Mouse (Mus musculus) intestine, embryonic 14.5 days (tissue): ENCODE results near the gene Prkn. TPM values are rescaled to one million over a fixed set of nuclear protein-coding genes. Genes with fewer than 3 reads are reported as not detected.

Experiments used
- ATAC-seq: fragments of 200-750 bp; cut with Nextera tagmentation; replicated peaks from 2 replicates; pipeline ENCODE4 v1.8.0; 2017; ENCODE audit warnings: low read depth, moderate number of reproducible peaks, moderate TSS enrichment, moderate library complexity; ENCODE audit not compliant: low FRiP score, low TSS enrichment
- DNase-seq: peaks from one replicate; pipeline ENCODE4 v3.0.0-alpha.2; 2018; ENCODE audit warnings: low spot score
- H3K27ac ChIP-seq: fragments of 300-500 bp; sonication (generic); 2 replicates; pipeline ENCODE4 v1.5.1; 2014; ENCODE audit warnings: low read depth, mild to moderate bottlenecking, control low read depth
- H3K27me3 ChIP-seq: fragments of 300-500 bp; sonication (generic); replicated peaks from 2 replicates; pipeline ENCODE4 v1.6.1; 2014; ENCODE audit warnings: low read length, control low read depth; ENCODE audit not compliant: control insufficient read depth, insufficient read depth
- H3K36me3 ChIP-seq: fragments of 300-500 bp; sonication (generic); 2 replicates; pipeline ENCODE4 v1.6.1; 2014; ENCODE audit warnings: low read length, control low read depth; ENCODE audit not compliant: control insufficient read depth, insufficient read depth
- H3K4me1 ChIP-seq: fragments of 300-500 bp; sonication (generic); replicated peaks from 2 replicates; pipeline ENCODE4 v1.6.1; 2014; ENCODE audit warnings: low read length, control low read depth, mixed read lengths; ENCODE audit not compliant: control insufficient read depth, insufficient read depth
- H3K4me2 ChIP-seq: fragments of 300-500 bp; sonication (generic); 2 replicates; pipeline ENCODE4 v1.6.1; 2014; ENCODE audit warnings: low read length
- H3K4me3 ChIP-seq: fragments of 300-500 bp; sonication (generic); 2 replicates; pipeline ENCODE4 v1.5.1; 2014; ENCODE audit warnings: low read depth, low read length, control low read depth, mixed read lengths
- H3K9ac ChIP-seq: fragments of 300-500 bp; sonication (generic); 2 replicates; pipeline ENCODE4 v1.6.1; 2014; ENCODE audit warnings: mild to moderate bottlenecking, low read length
- H3K9me3 ChIP-seq: fragments of 300-500 bp; sonication (generic); 2 replicates; pipeline ENCODE4 v1.6.1; 2016; ENCODE audit warnings: low read length, control low read depth; ENCODE audit not compliant: control insufficient read depth
- WGBS: fragments of 180-500 bp; shearing (Covaris S2); extraction: QIAGEN DNeasy Blood & Tissue Kit; methylation state at CpG from one replicate; pipeline ENCODE4 v1.1.7; 2014; 5-methylcytosine and 5-hydroxymethylcytosine counted together
- polyA plus RNA-seq: library from polyadenylated mRNA; unstranded; fragments of >200 nt; fragmentation: Nextera tagmentation; extraction: Ambion mirVana; gene quantifications from 2 replicates; pipeline ENCODE4 v1.2.1, GENCODE M21; 2014

The Prkn gene
- polyA plus RNA-seq, 1 experiment from 2014 or later = 2.3 TPM

DNA sequence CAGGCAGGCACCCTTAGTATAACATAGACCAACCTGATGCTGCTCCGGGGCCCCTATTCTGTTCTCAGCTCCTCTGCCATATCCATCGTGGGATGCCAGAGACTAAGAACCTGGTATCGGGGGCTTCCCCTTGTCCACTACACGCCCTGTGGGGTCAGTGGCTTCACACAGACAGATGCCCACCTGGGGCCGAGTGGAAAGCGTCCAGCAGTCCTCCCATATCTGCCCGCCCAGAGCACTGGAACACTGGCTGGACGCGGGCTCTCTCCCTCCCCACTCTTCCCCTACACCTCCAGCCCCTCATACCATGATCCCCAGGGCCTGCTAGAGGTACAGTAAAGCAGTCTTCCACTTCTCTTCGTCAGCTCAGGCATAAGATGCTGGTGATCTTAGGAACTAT lies 277.3 kb downstream of the Prkn start:
- Histone ChIP-seq H3K4me2 (no peak overlapping the region), H3K27me3 (no peaks in the 10 kb centered on the region), H3K27ac (no peak overlapping the region), H3K36me3 (no peaks in the 10 kb centered on the region), H3K4me1 (no peaks in the 10 kb centered on the region), H3K9me3 (no peaks in the 10 kb centered on the region), H3K4me3 (no peak overlapping the region), H3K9ac (no peak overlapping the region)
- no peak for DNase-seq
- ATAC-seq = no peak
- WGBS = 84% methylated on average over 10 of the region's 10 CpGs

DNA sequence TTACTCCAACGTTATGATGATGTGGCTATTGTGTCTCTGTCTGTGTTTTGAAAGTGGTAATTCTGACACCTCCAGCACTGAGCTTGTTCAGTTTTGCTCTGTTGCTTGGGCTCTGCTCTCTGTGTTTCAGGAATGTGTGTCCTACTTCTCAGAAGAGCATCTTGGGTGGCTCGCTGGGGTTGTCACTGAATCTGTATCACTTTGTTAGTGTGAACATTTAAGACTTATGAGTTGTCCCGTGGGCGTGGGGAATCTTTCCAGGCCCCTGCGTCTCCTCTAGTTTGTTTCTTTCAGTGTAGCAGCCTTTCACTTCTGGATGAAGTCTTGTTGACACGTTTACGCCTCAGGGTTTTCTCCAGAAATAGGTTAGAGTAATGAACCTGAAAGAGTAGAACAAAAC lies 283.9 kb downstream of the Prkn start:
- Histone ChIP-seq H3K36me3 (no peaks in the 10 kb centered on the region), H3K4me1 (no peaks in the 10 kb centered on the region), H3K9ac (no peak overlapping the region), H3K4me2 (no peak overlapping the region), H3K4me3 (no peak overlapping the region), H3K9me3 (no peaks in the 10 kb centered on the region), H3K27ac (no peak overlapping the region), H3K27me3 (no peaks in the 10 kb centered on the region)
- WGBS = 63% methylated on average over 7 of the region's 7 CpGs
- DNase-seq = no peak
- ATAC-seq = no peak

- 76% methylated on average over 1 of the region's 1 CpGs for WGBS
- Histone ChIP-seq H3K27ac (no peak overlapping the region), H3K4me3 (no peak overlapping the region), H3K9me3 (no peaks in the 10 kb centered on the region), H3K4me1 (no peaks in the 10 kb centered on the region), H3K27me3 (no peaks in the 10 kb centered on the region), H3K9ac (no peak overlapping the region), H3K36me3 (no peaks in the 10 kb centered on the region), H3K4me2 (no peak overlapping the region)
- DNase-seq (no peak), ATAC-seq (no peak)
Measured at GRCm38 (mm10) chr17:11127217-11127616, 287.0 kb downstream of the Prkn start.

- Histone ChIP-seq H3K9me3 (no peaks in the 10 kb centered on the region), H3K4me3 (no peak overlapping the region), H3K4me1 (no peaks in the 10 kb centered on the region), H3K9ac (no peak overlapping the region), H3K27me3 (no peaks in the 10 kb centered on the region), H3K36me3 (no peaks in the 10 kb centered on the region), H3K4me2 (no peak overlapping the region), H3K27ac (no peak overlapping the region)
- ATAC-seq (no peak), DNase-seq (no peak)
- 80% methylated on average over 4 of the region's 4 CpGs for WGBS
Measured at GRCm38 (mm10) chr17:11130919-11131318, 290.7 kb downstream of the Prkn start.

- DNase-seq (no peak), ATAC-seq (no peak)
- Histone ChIP-seq H3K27me3 (no peaks in the 10 kb centered on the region), H3K36me3 (no peaks in the 10 kb centered on the region), H3K4me2 (no peak overlapping the region), H3K9me3 (no peaks in the 10 kb centered on the region), H3K4me1 (no peaks in the 10 kb centered on the region), H3K9ac (no peak overlapping the region), H3K27ac (no peak overlapping the region), H3K4me3 (no peak overlapping the region)
- WGBS = 82% methylated on average over 5 of the region's 5 CpGs
Measured at GRCm38 (mm10) chr17:11142321-11142720, 302.1 kb downstream of the Prkn start.

GRCm38 (mm10) chr17:11156119-11156518 lies 315.9 kb downstream of the Prkn start:
- DNase-seq = no peak
- Histone ChIP-seq H3K4me2 (no peak overlapping the region), H3K27ac (no peak overlapping the region), H3K9ac (no peak overlapping the region), H3K4me1 (no peaks in the 10 kb centered on the region), H3K9me3 (no peaks in the 10 kb centered on the region), H3K27me3 (no peaks in the 10 kb centered on the region), H3K36me3 (no peaks in the 10 kb centered on the region), H3K4me3 (no peak overlapping the region)
- 85% methylated on average over 3 of the region's 3 CpGs for WGBS
- ATAC-seq = no peak

- no peak for DNase-seq
- 78% methylated on average over 7 of the region's 7 CpGs for WGBS
- H3K4me1 ChIP-seq = no peaks in the 10 kb centered on the region
- no peaks in the 10 kb centered on the region for H3K9me3 ChIP-seq
- no peak overlapping the region for H3K9ac ChIP-seq
- no peaks in the 10 kb centered on the region for H3K36me3 ChIP-seq
- no peaks in the 10 kb centered on the region for H3K27me3 ChIP-seq
- no peak overlapping the region for H3K4me3 ChIP-seq
- no peak for ATAC-seq
- H3K4me2 ChIP-seq = no peak overlapping the region
- H3K27ac ChIP-seq = no peak overlapping the region
Measured at GRCm38 (mm10) chr17:11157536-11157935, 317.4 kb downstream of the Prkn start.

DNA sequence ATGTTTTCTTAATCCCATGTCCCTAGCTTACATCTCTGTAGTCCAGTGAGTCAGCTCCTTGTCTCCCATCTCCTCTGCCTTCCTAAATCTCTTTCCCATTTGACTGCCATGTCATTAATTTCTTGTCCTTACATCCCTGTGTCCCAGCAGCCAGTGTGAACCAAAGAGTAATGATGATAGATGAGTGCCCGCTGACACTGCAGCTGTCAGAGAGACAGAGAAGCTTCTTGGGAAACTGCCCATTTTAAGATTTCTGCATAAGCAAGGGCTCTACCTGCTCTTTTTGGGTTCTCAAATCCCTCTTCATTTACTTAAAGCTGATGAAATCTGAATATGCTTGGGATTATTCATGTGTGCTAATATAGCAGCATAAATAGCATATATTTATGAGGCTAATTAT lies 321.3 kb downstream of the Prkn start:
- H3K27ac ChIP-seq = no peak overlapping the region
- H3K4me1 ChIP-seq = no peaks in the 10 kb centered on the region
- H3K4me3 ChIP-seq = no peak overlapping the region
- H3K36me3 ChIP-seq = no peaks in the 10 kb centered on the region
- no peaks in the 10 kb centered on the region for H3K9me3 ChIP-seq
- no peak for DNase-seq
- no peak overlapping the region for H3K9ac ChIP-seq
- no peak overlapping the region for H3K4me2 ChIP-seq
- no peak for ATAC-seq
- 82% methylated on average over 1 of the region's 1 CpGs for WGBS
- no peaks in the 10 kb centered on the region for H3K27me3 ChIP-seq

DNA sequence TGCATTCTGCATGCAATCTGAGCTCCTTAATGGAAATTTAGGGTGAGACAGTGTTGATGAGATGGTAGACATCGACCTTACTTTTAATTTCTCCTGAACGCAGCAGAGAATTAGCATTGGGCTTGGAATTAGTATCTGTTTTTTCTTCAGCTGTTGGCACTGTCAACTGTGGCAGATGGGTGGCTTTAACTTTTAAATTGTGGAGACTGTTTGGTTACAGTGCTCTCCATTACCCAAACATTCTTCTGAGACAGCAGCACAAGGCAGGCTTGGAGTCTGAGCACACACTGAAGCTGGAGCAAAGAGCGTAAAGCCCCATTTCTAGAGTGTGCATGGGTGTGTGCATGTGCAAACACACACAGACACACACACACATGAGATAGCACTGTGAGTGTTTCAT lies 322.6 kb downstream of the Prkn start:
- Histone ChIP-seq H3K36me3 (no peaks in the 10 kb centered on the region), H3K4me3 (no peak overlapping the region), H3K27me3 (no peaks in the 10 kb centered on the region), H3K9ac (no peak overlapping the region), H3K9me3 (no peaks in the 10 kb centered on the region), H3K27ac (no peak overlapping the region), H3K4me2 (no peak overlapping the region), H3K4me1 (no peaks in the 10 kb centered on the region)
- DNase-seq (no peak), ATAC-seq (no peak)
- 72% methylated on average over 3 of the region's 3 CpGs for WGBS
